Mouse (Mus musculus) liver, embryonic 14 days (tissue): ENCODE results near the gene Gm2030. TPM values are rescaled to one million over a fixed set of nuclear protein-coding genes. Genes with fewer than 3 reads are reported as not detected.

ENCODE experiments used
- polyA plus RNA-seq: library from polyadenylated mRNA; depleted of rRNA; stranded (reverse); fragments of >200 nt; gene quantifications from 2 replicates; pipeline ENCODE4 v1.2.3, GENCODE M21; 2012; rRNA removed

Gm2030 gene
- polyA plus RNA-seq: not detected in 2 replicates

GRCm38 (mm10) chrX:26309944-26310343 lies at the start of gene Gm2030:
TSS of gene Gm2030 (minus strand) at chrX:26310044.

Other genes with a start within 250 kb of the Gm2030 start
- gene Gm2012, start 78.7 kb downstream of the Gm2030 start, polyA plus RNA-seq: not detected in 2 replicates
- gene Slx, start 235.5 kb upstream of the Gm2030 start, polyA plus RNA-seq: not detected in 2 replicates